Mouse (Mus musculus): ENCODE results near the gene Camkmt. TPM values are rescaled to one million over a fixed set of nuclear protein-coding genes. Genes with fewer than 3 reads are reported as not detected.

Gene Camkmt
- polyA plus RNA-seq, 1 experiment from 2014 or later = 8.2 TPM

DNA sequence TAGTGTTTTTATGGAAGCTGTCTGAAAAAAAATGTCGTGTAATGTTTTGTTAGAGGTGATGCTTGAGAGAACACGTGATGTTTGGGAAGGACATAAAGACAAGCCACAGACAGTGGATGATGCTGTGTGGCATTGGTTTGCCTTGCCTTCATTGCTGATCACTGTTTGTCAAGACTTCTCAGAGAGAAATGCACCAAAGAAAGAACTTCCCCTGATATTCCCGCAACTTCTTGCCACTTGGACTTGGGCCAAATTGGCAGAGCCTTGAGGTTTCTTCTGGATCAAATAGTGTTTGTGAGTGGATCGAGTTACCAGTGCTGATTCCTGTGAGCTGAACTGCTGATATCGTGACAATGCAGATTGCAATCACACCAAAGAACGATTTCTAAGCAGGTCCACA lies 405.5 kb downstream of the Camkmt start:
- 83% methylated on average over 6 of the region's 6 CpGs for WGBS
- no peak overlapping the region for H3K4me2 ChIP-seq (ENCODE audit: low read length)
- H3K27me3 ChIP-seq (ENCODE audit: control insufficient read depth, insufficient read depth, low read length) = peaks cover 26% of the 10 kb centered on the region
- no peak overlapping the region for H3K9ac ChIP-seq (ENCODE audit: low read length)
- no peak overlapping the region for H3K4me3 ChIP-seq (ENCODE audit: control insufficient read depth in 1 of 2, insufficient read depth in 1 of 2, low read depth in 1 of 2, low read length in 2 of 2)
- no peak overlapping the region for H3K27ac ChIP-seq (replicated peaks in 1 of 2; ENCODE audit: control insufficient read depth in 1 of 2, insufficient read depth in 1 of 2, low read depth in 2 of 2, low read length in 2 of 2)
- no peak for ATAC-seq (ENCODE audit: insufficient number of reproducible peaks, insufficient read depth, low FRiP score, low read depth)
- no peaks in the 10 kb centered on the region for H3K4me1 ChIP-seq (ENCODE audit: control insufficient read depth in 2 of 2, insufficient read depth in 2 of 2, low read length in 2 of 2)
- H3K36me3 ChIP-seq (ENCODE audit: control insufficient read depth, insufficient read depth, low read length) = no peaks in the 10 kb centered on the region
- peaks cover 13% of the 10 kb centered on the region for H3K9me3 ChIP-seq (ENCODE audit: control insufficient read depth, low read length)

DNA sequence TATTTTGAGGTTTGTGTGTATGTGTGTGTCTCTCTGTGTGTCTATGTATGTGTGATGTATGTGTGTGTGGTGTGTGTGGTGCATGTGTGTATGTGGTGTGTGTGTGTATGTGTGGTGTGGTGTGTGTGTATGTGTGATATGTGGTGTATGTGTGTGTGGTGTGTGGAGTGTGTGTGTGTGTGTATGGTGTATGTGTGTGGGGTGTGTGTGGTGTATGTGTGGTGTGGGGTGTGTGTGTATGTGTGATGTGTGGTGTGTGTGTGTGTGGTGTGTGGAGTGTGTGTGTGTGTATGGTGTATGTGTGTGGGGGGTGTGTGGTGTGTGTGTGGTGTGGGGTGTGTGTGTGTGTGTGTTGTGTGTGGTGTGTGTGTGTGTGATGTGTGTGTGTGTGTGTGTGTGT lies 414.5 kb downstream of the Camkmt start:
- ATAC-seq (ENCODE audit: insufficient number of reproducible peaks, insufficient read depth, low FRiP score, low read depth) = no peak
- H3K4me2 ChIP-seq (ENCODE audit: low read length) = no peak overlapping the region
- H3K4me1 ChIP-seq (ENCODE audit: control insufficient read depth in 2 of 2, insufficient read depth in 2 of 2, low read length in 2 of 2) = no peaks in the 10 kb centered on the region
- H3K27me3 ChIP-seq (ENCODE audit: control insufficient read depth, insufficient read depth, low read length) = no peaks in the 10 kb centered on the region
- no peak overlapping the region for H3K27ac ChIP-seq (replicated peaks in 1 of 2; ENCODE audit: control insufficient read depth in 1 of 2, insufficient read depth in 1 of 2, low read depth in 2 of 2, low read length in 2 of 2)
- H3K4me3 ChIP-seq (ENCODE audit: control insufficient read depth in 1 of 2, insufficient read depth in 1 of 2, low read depth in 1 of 2, low read length in 2 of 2) = no peak overlapping the region
- H3K36me3 ChIP-seq (ENCODE audit: control insufficient read depth, insufficient read depth, low read length) = no peaks in the 10 kb centered on the region
- no peak overlapping the region for H3K9ac ChIP-seq (ENCODE audit: low read length)
- H3K9me3 ChIP-seq (ENCODE audit: control insufficient read depth, low read length) = no peaks in the 10 kb centered on the region

DNA sequence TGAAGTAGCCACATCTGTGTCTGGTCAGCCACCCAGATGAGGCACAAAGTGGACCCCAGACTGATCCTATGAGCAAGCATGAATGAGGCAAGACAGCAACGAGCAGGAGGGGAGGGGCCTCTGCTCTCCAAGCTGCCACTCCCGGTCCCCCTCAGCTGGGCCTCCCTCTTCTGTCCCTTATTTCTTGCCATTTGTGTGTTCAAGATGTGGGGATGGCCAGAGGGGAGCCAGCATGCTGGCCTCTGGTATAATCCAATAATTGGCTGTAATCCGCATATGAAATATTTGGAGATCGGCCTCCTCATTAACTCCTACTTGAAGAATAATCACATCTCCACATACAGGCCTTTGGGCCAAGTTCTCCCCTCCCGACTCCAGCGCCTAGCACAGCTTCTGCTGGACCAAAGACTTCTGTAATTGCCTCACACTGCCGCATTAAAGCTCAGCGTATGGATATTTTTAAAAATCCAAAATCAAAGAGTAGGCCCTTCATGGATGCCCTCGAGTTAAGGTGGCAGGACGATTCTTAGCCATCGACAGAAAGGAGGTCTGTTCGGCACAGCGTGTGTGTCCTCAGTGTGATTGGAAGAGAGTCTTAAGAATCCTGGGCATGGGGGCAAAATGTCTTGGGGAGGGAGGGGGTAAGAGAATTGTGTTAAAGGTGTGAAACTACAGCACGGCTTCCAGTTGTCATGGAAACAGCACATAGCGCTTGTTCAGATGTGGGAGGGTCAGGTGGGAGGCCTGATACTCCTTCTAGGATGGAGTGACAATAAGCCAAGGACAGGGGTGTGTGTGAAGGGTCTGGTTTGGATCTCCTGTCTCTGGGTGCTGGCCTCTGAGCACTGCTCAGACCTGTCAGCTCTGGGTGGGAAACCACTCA lies 416.1 kb downstream of the Camkmt start:
- WGBS = 77% methylated on average over 15 of the region's 15 CpGs
- H3K27me3 ChIP-seq (ENCODE audit: control insufficient read depth, insufficient read depth, low read length) = no peaks in the 10 kb centered on the region
- ATAC-seq (ENCODE audit: insufficient number of reproducible peaks, insufficient read depth, low FRiP score, low read depth) = no peak
- no peak overlapping the region for H3K4me3 ChIP-seq (ENCODE audit: control insufficient read depth in 1 of 2, insufficient read depth in 1 of 2, low read depth in 1 of 2, low read length in 2 of 2)
- H3K9me3 ChIP-seq (ENCODE audit: control insufficient read depth, low read length) = no peaks in the 10 kb centered on the region
- no peak overlapping the region for H3K27ac ChIP-seq (replicated peaks in 1 of 2; ENCODE audit: control insufficient read depth in 1 of 2, insufficient read depth in 1 of 2, low read depth in 2 of 2, low read length in 2 of 2)
- no peaks in the 10 kb centered on the region for H3K4me1 ChIP-seq (ENCODE audit: control insufficient read depth in 2 of 2, insufficient read depth in 2 of 2, low read length in 2 of 2)
- no peak overlapping the region for H3K4me2 ChIP-seq (ENCODE audit: low read length)
- no peak overlapping the region for H3K9ac ChIP-seq (ENCODE audit: low read length)
- no peaks in the 10 kb centered on the region for H3K36me3 ChIP-seq (ENCODE audit: control insufficient read depth, insufficient read depth, low read length)

DNA sequence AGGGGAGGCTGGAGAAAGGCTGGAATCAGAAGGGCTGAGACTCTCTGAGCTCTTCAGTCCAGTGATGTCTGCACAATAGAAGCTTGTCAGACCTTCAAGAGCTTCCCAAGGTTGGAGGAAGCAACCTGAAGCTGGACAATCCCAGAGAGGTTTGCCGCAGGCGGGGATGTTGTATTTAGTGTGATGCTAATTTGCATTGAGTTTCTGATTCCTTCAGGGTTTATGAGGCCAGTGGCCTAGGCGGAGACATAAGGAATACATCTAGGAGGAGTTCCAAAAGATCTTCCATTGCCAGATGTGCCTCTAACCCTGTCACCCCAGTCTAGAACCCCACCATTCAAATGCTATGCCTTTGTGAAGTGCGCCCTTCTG lies 416.7 kb downstream of the Camkmt start:
- Histone ChIP-seq H3K36me3 (ENCODE audit: control insufficient read depth, insufficient read depth, low read length) (no peaks in the 10 kb centered on the region), H3K4me3 (ENCODE audit: control insufficient read depth in 1 of 2, insufficient read depth in 1 of 2, low read depth in 1 of 2, low read length in 2 of 2) (no peak overlapping the region), H3K27me3 (ENCODE audit: control insufficient read depth, insufficient read depth, low read length) (no peaks in the 10 kb centered on the region), H3K9ac (ENCODE audit: low read length) (no peak overlapping the region), H3K9me3 (ENCODE audit: control insufficient read depth, low read length) (no peaks in the 10 kb centered on the region), H3K4me1 (ENCODE audit: control insufficient read depth in 2 of 2, insufficient read depth in 2 of 2, low read length in 2 of 2) (no peaks in the 10 kb centered on the region), H3K27ac (replicated peaks in 1 of 2; ENCODE audit: control insufficient read depth in 1 of 2, insufficient read depth in 1 of 2, low read depth in 2 of 2, low read length in 2 of 2) (no peak overlapping the region), H3K4me2 (ENCODE audit: low read length) (no peak overlapping the region)
- 84% methylated on average over 4 of the region's 4 CpGs for WGBS
- no peak for ATAC-seq (ENCODE audit: insufficient number of reproducible peaks, insufficient read depth, low FRiP score, low read depth)

Other genes starting within 250 kb of the Camkmt start
- 68.9 and 73.0 TPM in 2 replicates for gene Ppm1b, start 133.8 kb upstream of the Camkmt start, polyA plus RNA-seq (2014; fragmentation: Nextera tagmentation; extraction: Ambion mirVana)
- 0.15 TPM in 1 of 2 replicates, not detected in the other for gene Slc3a1, start 62.2 kb upstream of the Camkmt start, polyA plus RNA-seq (2014; fragmentation: Nextera tagmentation; extraction: Ambion mirVana)
- 31.5 and 33.1 TPM in 2 replicates for gene Prepl, start 311 bp upstream of the Camkmt start, polyA plus RNA-seq (2014; fragmentation: Nextera tagmentation; extraction: Ambion mirVana)

All from heart, embryonic 14.5 days (tissue).